Mouse (Mus musculus) erythroblast, embryonic 14.5 days (primary cell): ENCODE results near the gene Vps33a. TPM values are rescaled to one million over a fixed set of nuclear protein-coding genes. Genes with fewer than 3 reads are reported as not detected.
A peak's percentile ranks its signal among the peaks of the same experiment; 100 is the strongest.
"Not testable (repeated sequence)": the region's sequence is repeated elsewhere in the genome, so short reads cannot be mapped to it uniquely, and the experiment has no call there.

ENCODE experiments used
- H3K27me3 ChIP-seq: 2 replicates; pipeline ENCODE4 v1.6.1; 2012; ENCODE audit warnings: inconsistent platforms; ENCODE audit not compliant: control insufficient read depth
- H3K36me3 ChIP-seq: 2 replicates; pipeline ENCODE4 v1.6.1; 2012; ENCODE audit warnings: mild to moderate bottlenecking, inconsistent platforms; ENCODE audit not compliant: control insufficient read depth
- H3K4me1 ChIP-seq: 2 replicates; pipeline ENCODE4 v1.6.1; 2012; ENCODE audit warnings: inconsistent platforms; ENCODE audit not compliant: control insufficient read depth
- H3K4me3 ChIP-seq: replicated peaks from 2 replicates; pipeline ENCODE3; 2012; ENCODE audit warnings: moderate library complexity, mild to moderate bottlenecking, inconsistent platforms
- H3K9me3 ChIP-seq: 2 replicates; pipeline ENCODE4 v1.6.1; 2012; ENCODE audit warnings: low read length, inconsistent platforms, mixed read lengths; ENCODE audit not compliant: control insufficient read depth
- GATA1 ChIP-seq: IDR thresholded peaks from 2 replicates; pipeline ENCODE4 v1.6.1; 2012; ENCODE audit warnings: low read length, inconsistent platforms, mixed read lengths
- TAL1 ChIP-seq: IDR thresholded peaks from 3 replicates; pipeline ENCODE4 v1.6.1; 2012; ENCODE audit warnings: low read length, inconsistent platforms, mixed read lengths
- polyA plus RNA-seq: library from polyadenylated mRNA; stranded (reverse); fragments of >175 nt; gene quantifications from 2 replicates; pipeline ENCODE4 v1.2.3, GENCODE M21; 2012

Vps33a gene
- polyA plus RNA-seq, 1 experiment = 0.28 TPM

- peaks cover 14% of the 10 kb centered on the region for H3K4me1 ChIP-seq
- peaks cover 59% of the 10 kb centered on the region for H3K36me3 ChIP-seq
- TF ChIP-seq TAL1 (no peak), GATA1 (no peak)
- no peak overlapping the region for H3K4me3 ChIP-seq
- no peaks in the 10 kb centered on the region for H3K9me3 ChIP-seq
- peaks cover 7% of the 10 kb centered on the region for H3K27me3 ChIP-seq
Measured at GRCm38 (mm10) chr5:123514871-123515270, 58.0 kb downstream of the Vps33a start.

- H3K9me3 ChIP-seq = no peaks in the 10 kb centered on the region
- H3K4me1 ChIP-seq = peaks cover 28% of the 10 kb centered on the region
- no peak for TF ChIP-seq GATA1
- no peak for TF ChIP-seq TAL1
- H3K27me3 ChIP-seq = peaks cover 34% of the 10 kb centered on the region
- H3K4me3 ChIP-seq = no peak overlapping the region
- peaks cover 35% of the 10 kb centered on the region for H3K36me3 ChIP-seq
Measured at GRCm38 (mm10) chr5:123512102-123512501, 60.7 kb downstream of the Vps33a start.

- H3K36me3 ChIP-seq = peaks cover 28% of the 10 kb centered on the region
- peaks cover 41% of the 10 kb centered on the region for H3K27me3 ChIP-seq
- H3K4me1 ChIP-seq = peaks cover 28% of the 10 kb centered on the region
- not testable (repeated sequence) for H3K4me3 ChIP-seq, H3K9me3 ChIP-seq
Measured at GRCm38 (mm10) chr5:123511426-123511825, 61.4 kb downstream of the Vps33a start.

GRCm38 (mm10) chr5:123510160-123510559 lies 62.7 kb downstream of the Vps33a start, which contains the start of gene B3gnt4:
Gene B3gnt4 (plus strand): TSS chr5:123510460.
- H3K36me3 ChIP-seq = peaks cover 20% of the 10 kb centered on the region
- no peaks in the 10 kb centered on the region for H3K9me3 ChIP-seq
- no peak within 1 kb of the TSS for H3K4me3 ChIP-seq
- TF ChIP-seq TAL1 = no peak
- no peak for TF ChIP-seq GATA1
- H3K27me3 ChIP-seq = peaks cover 47% of the 10 kb centered on the region
- peaks cover 28% of the 10 kb centered on the region for H3K4me1 ChIP-seq

GRCm38 (mm10) chr5:123508921-123509320 lies 63.9 kb downstream of the Vps33a start:
- H3K9me3 ChIP-seq = no peaks in the 10 kb centered on the region
- peaks cover 53% of the 10 kb centered on the region for H3K27me3 ChIP-seq
- peaks cover 17% of the 10 kb centered on the region for H3K36me3 ChIP-seq
- H3K4me1 ChIP-seq = peaks cover 28% of the 10 kb centered on the region
- H3K4me3 ChIP-seq = peak overlapping the region; percentile 54
- TF ChIP-seq TAL1 (no peak), GATA1 (no peak)

GRCm38 (mm10) chr5:123507936-123508723 lies 64.7 kb downstream of the Vps33a start:
- Histone ChIP-seq H3K36me3 (peaks cover 14% of the 10 kb centered on the region), H3K9me3 (no peaks in the 10 kb centered on the region), H3K27me3 (peaks cover 57% of the 10 kb centered on the region), H3K4me3 (peak overlapping the region; percentile 54), H3K4me1 (peaks cover 28% of the 10 kb centered on the region)
- no peak for TF ChIP-seq GATA1

- H3K4me1 ChIP-seq = peaks cover 6% of the 10 kb centered on the region
- TF ChIP-seq GATA1 (no peak), TAL1 (no peak)
- H3K27me3 ChIP-seq = peaks cover 45% of the 10 kb centered on the region
Measured at GRCm38 (mm10) chr5:123501973-123502372, 70.9 kb downstream of the Vps33a start.

GRCm38 (mm10) chr5:123499717-123500116 lies 73.1 kb downstream of the Vps33a start:
- H3K4me3 ChIP-seq = no peak overlapping the region
- no peak for TF ChIP-seq TAL1
- no peak for TF ChIP-seq GATA1
- no peaks in the 10 kb centered on the region for H3K36me3 ChIP-seq
- H3K4me1 ChIP-seq = peaks cover 6% of the 10 kb centered on the region
- H3K9me3 ChIP-seq = no peaks in the 10 kb centered on the region
- peaks cover 29% of the 10 kb centered on the region for H3K27me3 ChIP-seq

More at GRCm38 (mm10) chr5:123501973-123502372, 70.9 kb downstream of the Vps33a start:
- no peaks in the 10 kb centered on the region for H3K9me3 ChIP-seq
- no peaks in the 10 kb centered on the region for H3K36me3 ChIP-seq
- H3K4me3 ChIP-seq = no peak overlapping the region

- no peaks in the 10 kb centered on the region for H3K9me3 ChIP-seq
- H3K4me3 ChIP-seq = no peak overlapping the region
- no peaks in the 10 kb centered on the region for H3K4me1 ChIP-seq
- no peaks in the 10 kb centered on the region for H3K36me3 ChIP-seq
- H3K27me3 ChIP-seq = peaks cover 17% of the 10 kb centered on the region
- TF ChIP-seq TAL1 (no peak), GATA1 (no peak)
Measured at GRCm38 (mm10) chr5:123489935-123490334, 82.9 kb downstream of the Vps33a start.
